8 mouse cellular contexts compared by ENCODE assay signal in genomic region chr1:171441466-171442412, GRCm38 (mm10). TPM values are rescaled to one million over a fixed set of nuclear protein-coding genes. Genes with fewer than 3 reads are reported as not detected.
A peak's percentile ranks its signal among the peaks of the same experiment; 100 is the strongest.
DNase-seq lines count a peak whose midpoint lies in the region; ATAC-seq lines count a peak whose summit lies in the region.

No protein-coding gene starts in this region.

- WGBS in kidney, embryonic 15.5 days, result 48% methylated on average over 7 of the region's 7 CpGs
- WGBS in forebrain, embryonic 13.5 days, result 73% methylated on average over 7 of the region's 7 CpGs

- H3K4me1 ChIP-seq in kidney, embryonic 15.5 days, result peaks cover 53% of the 10 kb centered on the region
- H3K4me1 ChIP-seq in forebrain, embryonic 13.5 days, result peaks cover 10% of the 10 kb centered on the region

- peak overlapping the region; percentile 95 for H3K27ac ChIP-seq in kidney, embryonic 15.5 days
- no peak overlapping the region for H3K27ac ChIP-seq in forebrain, embryonic 13.5 days

- H3K9me3 ChIP-seq in kidney, embryonic 15.5 days (replicated peaks), result no peaks in the 10 kb centered on the region; the same call in 1 of the 2 replicates
- peaks cover 7% of the 10 kb centered on the region; the same call in 1 of the 2 replicates for H3K9me3 ChIP-seq in forebrain, embryonic 13.5 days (replicated peaks)

- DNase-seq in embryo, embryonic 9.5 days (ENCODE audit: extremely low spot score), result peak; percentile 47
- no peak for DNase-seq in embryo, embryonic 10.5 days (ENCODE audit: low spot score)
- DNase-seq in MEL-GATA-1-ER (ENCODE audit: extremely low read depth, low read depth), result peak; percentile 79
- DNase-seq in lung, postnatal 10 days, result peak; percentile 62
- DNase-seq in frontal cortex, adult 2 months (ENCODE audit: extremely low spot score in 1 of 2, low spot score in 1 of 2), result no peak
- no peak for DNase-seq in right cerebral cortex, postnatal 25 days

- H3K36me3 ChIP-seq in kidney, embryonic 15.5 days, result peaks cover 7% of the 10 kb centered on the region
- no peaks in the 10 kb centered on the region for H3K36me3 ChIP-seq in forebrain, embryonic 13.5 days (ENCODE audit: poor library complexity, severe bottlenecking)

- H3K4me3 ChIP-seq in kidney, embryonic 15.5 days (replicated peaks), result peak overlapping the region; percentile 14; the same call in 1 of the 2 replicates
- no peak overlapping the region for H3K4me3 ChIP-seq in forebrain, embryonic 13.5 days

- no peak for ATAC-seq in kidney, embryonic 15.5 days (replicated peaks; ENCODE audit: low FRiP score)
- ATAC-seq in forebrain, embryonic 13.5 days, result no peak

- H3K27me3 ChIP-seq in kidney, embryonic 15.5 days, result no peaks in the 10 kb centered on the region
- H3K27me3 ChIP-seq in forebrain, embryonic 13.5 days, result peaks cover 35% of the 10 kb centered on the region

- H3K9ac ChIP-seq in kidney, embryonic 15.5 days, result peak overlapping the region; percentile 8; the same call in 1 of the 2 replicates
- no peak overlapping the region for H3K9ac ChIP-seq in forebrain, embryonic 13.5 days

- peak overlapping the region; percentile 68 for H3K4me2 ChIP-seq in kidney, embryonic 15.5 days
- no peak overlapping the region for H3K4me2 ChIP-seq in forebrain, embryonic 13.5 days

RNA-seq across cellular contexts. Expression of gene F11r, which starts 4.4 kb away (rescaled TPM):
- polyA plus RNA-seq in kidney, embryonic 15.5 days (2015; fragmentation: Nextera tagmentation; extraction: Ambion mirVana), result 137 TPM in 2 replicates
- 8.6 and 9.5 TPM in 2 replicates for polyA plus RNA-seq in frontal cortex, adult 2 months (2012; rRNA removed)
- polyA plus RNA-seq in forebrain, embryonic 13.5 days (2015; fragmentation: Nextera tagmentation; extraction: Ambion mirVana), result 8.4 and 9.7 TPM in 2 replicates

RNA-seq across cellular contexts. Expression of gene Tstd1, which starts 23.1 kb away (rescaled TPM):
- 6.8 and 7.5 TPM in 2 replicates for polyA plus RNA-seq in kidney, embryonic 15.5 days (2015; fragmentation: Nextera tagmentation; extraction: Ambion mirVana)
- polyA plus RNA-seq in frontal cortex, adult 2 months (2012; rRNA removed), result 4.1 and 5.0 TPM in 2 replicates
- polyA plus RNA-seq in forebrain, embryonic 13.5 days (2015; fragmentation: Nextera tagmentation; extraction: Ambion mirVana), result 12.2 and 12.3 TPM in 2 replicates

RNA-seq across cellular contexts. Expression of gene Usf1, which starts 30.6 kb away (rescaled TPM):
- 71.2 and 90.9 TPM in 2 replicates for polyA plus RNA-seq in kidney, embryonic 15.5 days (2015; fragmentation: Nextera tagmentation; extraction: Ambion mirVana)
- polyA plus RNA-seq in frontal cortex, adult 2 months (2012; rRNA removed), result 105 and 119 TPM in 2 replicates
- polyA plus RNA-seq in forebrain, embryonic 13.5 days (2015; fragmentation: Nextera tagmentation; extraction: Ambion mirVana), result 205 and 211 TPM in 2 replicates

RNA-seq across cellular contexts. Expression of gene Arhgap30, which starts 53.0 kb away (rescaled TPM):
- 1.2 and 1.6 TPM in 2 replicates for polyA plus RNA-seq in kidney, embryonic 15.5 days (2015; fragmentation: Nextera tagmentation; extraction: Ambion mirVana)
- polyA plus RNA-seq in frontal cortex, adult 2 months (2012; rRNA removed), result 1.4 and 1.8 TPM in 2 replicates
- polyA plus RNA-seq in forebrain, embryonic 13.5 days (2015; fragmentation: Nextera tagmentation; extraction: Ambion mirVana), result 0.35 and 0.36 TPM in 2 replicates

Comparison
In these comparisons a context has a peak if more than half of its experiments do, and no peak if none do; other contexts are left out.
1. DNase-seq: peak in embryo, embryonic 9.5 days (single experiment), MEL-GATA-1-ER (single experiment) and lung, postnatal 10 days (single experiment); none in embryo, embryonic 10.5 days (single experiment), frontal cortex, adult 2 months (0 of 2) and right cerebral cortex, postnatal 25 days (single experiment).
2. RNA of gene F11r, which starts 4.4 kb away (polyA plus RNA-seq): 137 TPM in kidney, embryonic 15.5 days; 8.6 to 9.5 TPM in frontal cortex, adult 2 months and 8.4 to 9.7 TPM in forebrain, embryonic 13.5 days; every median in the first group is over 10 times any median in the second.